In genomic region chr9:14348416-14348815, GRCm38 (mm10) we compare ENCODE assay signal across 8 mouse cellular contexts. TPM values are rescaled to one million over a fixed set of nuclear protein-coding genes. Genes with fewer than 3 reads are reported as not detected.
DNase-seq lines count a peak whose midpoint lies in the region; ATAC-seq and TF ChIP-seq lines count a peak whose summit lies in the region.
"Had no signal": no experiment of that assay in that cellular context is flagged by ENCODE, and none has a peak within 500 bp of the region (broad histone marks: within the 10 kb centered on the region; RNA-seq: fewer than 3 reads in every experiment).

No protein-coding gene starts in this region.

- intact Hi-C loops in gastrocnemius, postnatal 14 days (cut with DNase I; ENCODE audit: low total_unique reads): no loop called here

- no peak overlapping the region for H3K27ac ChIP-seq in kidney, embryonic 16.5 days (ENCODE audit: low read length)
- H3K27ac ChIP-seq in ES-E14 (ENCODE audit: insufficient read depth, low read depth, low read length, poor library complexity, severe bottlenecking): no peak overlapping the region
- no peak overlapping the region for H3K27ac ChIP-seq in cortical plate, adult 2 months (ENCODE audit: insufficient read depth, low read length)
- no peak overlapping the region for H3K27ac ChIP-seq in liver, postnatal 0 days (ENCODE audit: low read depth)
- H3K27ac ChIP-seq: macrophage had no signal

- H3K4me3 ChIP-seq in kidney, embryonic 16.5 days (ENCODE audit: low read length): no peak overlapping the region
- no peak overlapping the region for H3K4me3 ChIP-seq in ES-E14 (ENCODE audit: insufficient read depth in 1 of 2, low read depth in 1 of 2, low read length in 2 of 2, poor library complexity in 1 of 2, severe bottlenecking in 1 of 2)
- H3K4me3 ChIP-seq in cortical plate, adult 2 months (ENCODE audit: insufficient read depth, low read length): no peak overlapping the region
- H3K4me3 ChIP-seq in liver, postnatal 0 days (ENCODE audit: low read depth, low read length): no peak overlapping the region

- no peak for TF ChIP-seq POLR2A in cortical plate, adult 2 months (IDR thresholded peaks at IDR 0.05; ENCODE audit: extremely low read depth, insufficient read depth, low read length)

- H3K4me1 ChIP-seq in kidney, embryonic 16.5 days (ENCODE audit: insufficient read depth, low read length): no peaks in the 10 kb centered on the region
- H3K4me1 ChIP-seq in ES-E14 (ENCODE audit: control insufficient read depth in 2 of 2, insufficient read depth in 2 of 2, low read length in 2 of 2, poor library complexity in 1 of 2): no peaks in the 10 kb centered on the region
- no peaks in the 10 kb centered on the region for H3K4me1 ChIP-seq in cortical plate, adult 2 months (ENCODE audit: control insufficient read depth, insufficient read depth, low read length)
- no peaks in the 10 kb centered on the region for H3K4me1 ChIP-seq in liver, postnatal 0 days (ENCODE audit: insufficient read depth)

- no peak overlapping the region for H3K9ac ChIP-seq in kidney, embryonic 16.5 days (replicated peaks; ENCODE audit: low read length)
- no peak overlapping the region for H3K9ac ChIP-seq in ES-E14 (ENCODE audit: insufficient read depth, low read depth, low read length, poor library complexity, severe bottlenecking)
- H3K9ac ChIP-seq in liver, postnatal 0 days (replicated peaks): no peak overlapping the region

- peak; percentile 59 for TF ChIP-seq CTCF in cortical plate, adult 2 months (IDR thresholded peaks at IDR 0.05; ENCODE audit: extremely low read depth, insufficient read depth, low read length)
- peak; percentile 79 for TF ChIP-seq CTCF in liver, postnatal 0 days (IDR thresholded peaks at IDR 0.05; ENCODE audit: low read depth)

- no peak overlapping the region for H3K4me2 ChIP-seq in kidney, embryonic 16.5 days (replicated peaks; ENCODE audit: low read depth, low read length)
- H3K4me2 ChIP-seq in liver, postnatal 0 days (ENCODE audit: low read depth, low read length): no peak overlapping the region

- peak; percentile 27 for DNase-seq in kidney, adult 18-20 months
- DNase-seq in ES-E14 (ENCODE audit: low read depth, low spot score): peak; percentile 36
- DNase-seq in liver, postnatal 0 days: peak; percentile 37
- DNase-seq in gastrocnemius, postnatal 14 days: no peak
- no peak for DNase-seq in frontal cortex, postnatal 25 days (ENCODE audit: low spot score in 2 of 2)

- no peak for ATAC-seq in kidney, embryonic 16.5 days (ENCODE audit: low FRiP score, low TSS enrichment)
- ATAC-seq in liver, postnatal 0 days: peak; percentile 48; the same call in 1 of the 2 replicates

- TF ChIP-seq EP300 in liver, postnatal 0 days (IDR thresholded peaks at IDR 0.05; ENCODE audit: low read depth): no peak

- WGBS in kidney, embryonic 16.5 days: 61% methylated on average over 4 of the region's 4 CpGs
- 40% methylated on average over 4 of the region's 4 CpGs for WGBS in liver, postnatal 0 days (ENCODE audit: insufficient replicate concordance)

- no peaks in the 10 kb centered on the region for H3K27me3 ChIP-seq in kidney, embryonic 16.5 days (ENCODE audit: insufficient read depth, low read length)
- no peaks in the 10 kb centered on the region for H3K27me3 ChIP-seq in liver, postnatal 0 days (ENCODE audit: insufficient read depth, low read length)

- no peaks in the 10 kb centered on the region for H3K36me3 ChIP-seq in kidney, embryonic 16.5 days (ENCODE audit: insufficient read depth, low read length)
- H3K36me3 ChIP-seq in ES-E14 (ENCODE audit: control insufficient read depth, insufficient read depth, low read length, poor library complexity, severe bottlenecking): no peaks in the 10 kb centered on the region
- no peaks in the 10 kb centered on the region for H3K36me3 ChIP-seq in liver, postnatal 0 days (replicated peaks; ENCODE audit: insufficient read depth, low read length)

- in situ Hi-C loops in ES-E14 (cut with MboI; ENCODE audit: low sequenced_read_pairs in 2 of 2, unreplicated experiment in 2 of 2): loop anchor here (10.0 kb wide), 1 partner anchor 464 kb away; no protein-coding TSS in a partner anchor

- no peaks in the 10 kb centered on the region for H3K9me3 ChIP-seq in kidney, embryonic 16.5 days (ENCODE audit: low read length)
- no peaks in the 10 kb centered on the region for H3K9me3 ChIP-seq in ES-E14 (ENCODE audit: control insufficient read depth, insufficient read depth, low read depth, low read length)
- H3K9me3 ChIP-seq in liver, postnatal 0 days (ENCODE audit: low read length): no peaks in the 10 kb centered on the region

TF ChIP-seq in ES-E14, 5 proteins besides CTCF, POLR2A, EP300 and RAD21:
- TF ChIP-seq ZC3H11A (IDR thresholded peaks at IDR 0.05; ENCODE audit: borderline replicate concordance, low read depth, low read length) (peak; percentile 72), CHD2 (IDR thresholded peaks at IDR 0.05; ENCODE audit: low read depth, low read length) (no peak)

RNA-seq across cellular contexts. Expression of gene Endod1, which starts 32.9 kb away (rescaled TPM):
- polyA plus RNA-seq in kidney, embryonic 16.5 days (2015; fragmentation: Nextera tagmentation; extraction: Ambion mirVana): 15.6 and 17.8 TPM in 2 replicates
- total RNA-seq in ES-E14 (2012; rRNA removed): 7.6 and 8.9 TPM in 2 replicates
- polyA plus RNA-seq in cortical plate, adult 2 months (2012; rRNA removed): 50.8 and 55.4 TPM in 2 replicates
- polyA plus RNA-seq in liver, postnatal 0 days (2015; fragmentation: Nextera tagmentation; extraction: Ambion mirVana): 11.6 and 12.4 TPM in 2 replicates
- 1 to 10 TPM; 5.8 to 9.2 TPM for total RNA-seq in gastrocnemius, postnatal 14 days (2021)

Comparison
In these comparisons a context has a peak if more than half of its experiments do, and no peak if none do; other contexts are left out.
1. DNase-seq: peak in kidney, adult 18-20 months (single experiment), ES-E14 (single experiment) and liver, postnatal 0 days (single experiment); none in gastrocnemius, postnatal 14 days (single experiment) and frontal cortex, postnatal 25 days (0 of 2).